Mouse (Mus musculus) CD4-positive, CD25-positive, alpha-beta regulatory T cell, adult 9 weeks (primary cell): ENCODE data around the gene Sh3gl2. TPM values are rescaled to one million over a fixed set of nuclear protein-coding genes. Genes with fewer than 3 reads are reported as not detected.

Experiments
- polyA plus RNA-seq: library from polyadenylated mRNA; unstranded; fragments of 100-300 nt; shearing (Covaris generic); gene quantifications from one replicate; pipeline ENCODE4 v1.2.1, GENCODE M21; 2017

Sh3gl2 gene
- not detected for polyA plus RNA-seq

GRCm38 (mm10) chr4:85205071-85205635, at the start of gene Sh3gl2:
TSS of gene Sh3gl2 (plus strand) at chr4:85205126.

DNA sequence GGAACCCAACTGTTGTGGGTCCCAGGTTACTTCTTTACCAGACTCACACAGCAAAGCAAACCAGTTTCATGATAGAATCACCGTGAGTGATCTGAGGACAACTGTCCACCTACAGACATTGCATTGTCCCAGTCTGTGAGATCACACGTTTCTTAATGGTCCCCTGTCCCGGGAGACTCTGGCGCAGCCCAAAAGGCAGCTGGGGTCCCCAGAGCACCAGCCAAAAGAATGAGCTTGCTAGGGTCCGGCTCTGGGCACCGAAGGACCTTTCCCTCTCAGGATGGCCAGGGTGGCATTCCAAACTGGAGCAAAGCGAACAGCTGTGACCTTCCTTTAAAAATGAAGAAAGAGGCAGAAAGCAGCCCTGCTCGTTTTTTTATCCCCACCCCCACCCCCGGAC, 308.9 kb downstream of the Sh3gl2 start, which contains the start of gene Adamtsl1:
Gene Adamtsl1, plus strand, starts transcription at position 381 of the 400 bp plus-strand sequence.

